Mouse (Mus musculus): Measurements from ENCODE around the gene Stpg3. TPM values are rescaled to one million over a fixed set of nuclear protein-coding genes. Genes with fewer than 3 reads are reported as not detected.
A peak's percentile ranks its signal among the peaks of the same experiment; 100 is the strongest.

Stpg3 gene
- polyA plus RNA-seq, 1 experiment from 2014 or later, result not detected

- ATAC-seq (no peak), DNase-seq (ENCODE audit: low spot score) (peak; percentile 73)
- Histone ChIP-seq H3K27ac (ENCODE audit: low read depth, low read length) (peak overlapping the region; percentile 84), H3K27me3 (replicated peaks; ENCODE audit: control insufficient read depth, insufficient read depth, low read length) (no peaks in the 10 kb centered on the region), H3K4me2 (ENCODE audit: low read length) (peak overlapping the region; percentile 74), H3K4me3 (ENCODE audit: low read depth, low read length) (peak overlapping the region; percentile 82), H3K9ac (ENCODE audit: low read length) (peak overlapping the region; percentile 81), H3K36me3 (ENCODE audit: control insufficient read depth, insufficient read depth, low read length) (peaks cover 5% of the 10 kb centered on the region; the same call in 1 of the 2 replicates), H3K4me1 (ENCODE audit: control insufficient read depth, insufficient read depth, low read length) (peaks cover 51% of the 10 kb centered on the region), H3K9me3 (replicated peaks; ENCODE audit: control insufficient read depth, low read length) (no peaks in the 10 kb centered on the region)
- WGBS, result under 1% methylated on average over 17 of the region's 17 CpGs
Observed at GRCm38 (mm10) chr2:25181891-25182397, 32.5 kb downstream of the Stpg3 start.

GRCm38 (mm10) chr2:25180973-25181890, 33.2 kb downstream of the Stpg3 start:
- Histone ChIP-seq H3K27me3 (replicated peaks; ENCODE audit: control insufficient read depth, insufficient read depth, low read length) (no peaks in the 10 kb centered on the region), H3K4me1 (ENCODE audit: control insufficient read depth, insufficient read depth, low read length) (peaks cover 58% of the 10 kb centered on the region), H3K36me3 (ENCODE audit: control insufficient read depth, insufficient read depth, low read length) (peaks cover 5% of the 10 kb centered on the region; the same call in 1 of the 2 replicates), H3K4me2 (ENCODE audit: low read length) (peak overlapping the region; percentile 74), H3K4me3 (ENCODE audit: low read depth, low read length) (peak overlapping the region; percentile 82), H3K9me3 (replicated peaks; ENCODE audit: control insufficient read depth, low read length) (no peaks in the 10 kb centered on the region), H3K9ac (ENCODE audit: low read length) (peak overlapping the region; percentile 81), H3K27ac (ENCODE audit: low read depth, low read length) (peak overlapping the region; percentile 84)
- peak; percentile 78 for DNase-seq (ENCODE audit: low spot score)
- under 1% methylated on average over 99 of the region's 100 CpGs for WGBS
- peak; percentile 24 for ATAC-seq

GRCm38 (mm10) chr2:25180478-25180903, 33.9 kb downstream of the Stpg3 start, which contains the start of gene Nrarp:
Gene Nrarp, plus strand, starts transcription at chr2:25180758.
- no peaks in the 10 kb centered on the region for H3K27me3 ChIP-seq (replicated peaks; ENCODE audit: control insufficient read depth, insufficient read depth, low read length)
- H3K36me3 ChIP-seq (ENCODE audit: control insufficient read depth, insufficient read depth, low read length), result peaks cover 5% of the 10 kb centered on the region; the same call in 1 of the 2 replicates
- H3K27ac ChIP-seq (ENCODE audit: low read depth, low read length), result peak within 1 kb of the TSS; percentile 84
- ATAC-seq, result peak; percentile 86
- no peaks in the 10 kb centered on the region for H3K9me3 ChIP-seq (replicated peaks; ENCODE audit: control insufficient read depth, low read length)
- H3K4me3 ChIP-seq (ENCODE audit: low read depth, low read length), result peak within 1 kb of the TSS; percentile 82
- under 1% methylated on average over 33 of the region's 35 CpGs for WGBS
- peak within 1 kb of the TSS; percentile 74 for H3K4me2 ChIP-seq (ENCODE audit: low read length)
- peak; percentile 97 for DNase-seq (ENCODE audit: low spot score)
- peak within 1 kb of the TSS; percentile 81 for H3K9ac ChIP-seq (ENCODE audit: low read length)
- H3K4me1 ChIP-seq (ENCODE audit: control insufficient read depth, insufficient read depth, low read length), result peaks cover 62% of the 10 kb centered on the region

GRCm38 (mm10) chr2:25179566-25180217, 34.7 kb downstream of the Stpg3 start:
- Histone ChIP-seq H3K4me3 (ENCODE audit: low read depth, low read length) (peak overlapping the region; percentile 82), H3K9ac (ENCODE audit: low read length) (peak overlapping the region; percentile 47; the same call in 1 of the 2 replicates), H3K27me3 (replicated peaks; ENCODE audit: control insufficient read depth, insufficient read depth, low read length) (no peaks in the 10 kb centered on the region), H3K9me3 (replicated peaks; ENCODE audit: control insufficient read depth, low read length) (no peaks in the 10 kb centered on the region), H3K4me1 (ENCODE audit: control insufficient read depth, insufficient read depth, low read length) (peaks cover 55% of the 10 kb centered on the region), H3K27ac (ENCODE audit: low read depth, low read length) (peak overlapping the region; percentile 78), H3K36me3 (ENCODE audit: control insufficient read depth, insufficient read depth, low read length) (peaks cover 3% of the 10 kb centered on the region; the same call in 1 of the 2 replicates), H3K4me2 (ENCODE audit: low read length) (peak overlapping the region; percentile 74)
- WGBS, result 30% methylated on average over 15 of the region's 15 CpGs
- ATAC-seq (no peak), DNase-seq (ENCODE audit: low spot score) (no peak)

GRCm38 (mm10) chr2:25178285-25178972, 36.0 kb downstream of the Stpg3 start:
- Histone ChIP-seq H3K9me3 (replicated peaks; ENCODE audit: control insufficient read depth, low read length) (no peaks in the 10 kb centered on the region), H3K4me3 (ENCODE audit: low read depth, low read length) (no peak overlapping the region), H3K9ac (ENCODE audit: low read length) (peak overlapping the region; percentile 32), H3K27me3 (replicated peaks; ENCODE audit: control insufficient read depth, insufficient read depth, low read length) (no peaks in the 10 kb centered on the region), H3K27ac (ENCODE audit: low read depth, low read length) (peak overlapping the region; percentile 75), H3K4me2 (ENCODE audit: low read length) (peak overlapping the region; percentile 29), H3K36me3 (ENCODE audit: control insufficient read depth, insufficient read depth, low read length) (no peaks in the 10 kb centered on the region), H3K4me1 (ENCODE audit: control insufficient read depth, insufficient read depth, low read length) (peaks cover 51% of the 10 kb centered on the region)
- ATAC-seq, result 0 out of 2 replicates have a peak, but pooled peaks have one; percentile 9
- DNase-seq (ENCODE audit: low spot score), result peak; percentile 65
- 14% methylated on average over 10 of the region's 10 CpGs for WGBS

- no peaks in the 10 kb centered on the region for H3K9me3 ChIP-seq (replicated peaks; ENCODE audit: control insufficient read depth, low read length)
- H3K4me3 ChIP-seq (ENCODE audit: low read depth, low read length), result no peak overlapping the region
- no peaks in the 10 kb centered on the region for H3K27me3 ChIP-seq (replicated peaks; ENCODE audit: control insufficient read depth, insufficient read depth, low read length)
- ATAC-seq (peak; percentile 19), DNase-seq (ENCODE audit: low spot score) (peak; percentile 81)
- H3K4me2 ChIP-seq (ENCODE audit: low read length), result peak overlapping the region; percentile 29
- 4% methylated on average over 5 of the region's 6 CpGs for WGBS
- H3K9ac ChIP-seq (ENCODE audit: low read length), result peak overlapping the region; percentile 32
- H3K4me1 ChIP-seq (ENCODE audit: control insufficient read depth, insufficient read depth, low read length), result peaks cover 43% of the 10 kb centered on the region
- H3K27ac ChIP-seq (ENCODE audit: low read depth, low read length), result peak overlapping the region; percentile 75
- no peaks in the 10 kb centered on the region for H3K36me3 ChIP-seq (ENCODE audit: control insufficient read depth, insufficient read depth, low read length)
Observed at GRCm38 (mm10) chr2:25177685-25178084, 36.8 kb downstream of the Stpg3 start.

GRCm38 (mm10) chr2:25177076-25177475, 37.4 kb downstream of the Stpg3 start:
- H3K4me3 ChIP-seq (ENCODE audit: low read depth, low read length), result no peak overlapping the region
- DNase-seq (ENCODE audit: low spot score) (no peak), ATAC-seq (no peak)
- peak overlapping the region; percentile 26; the same call in 1 of the 2 replicates for H3K9ac ChIP-seq (ENCODE audit: low read length)
- 24% methylated on average over 4 of the region's 4 CpGs for WGBS
- peak overlapping the region; percentile 29 for H3K4me2 ChIP-seq (ENCODE audit: low read length)
- H3K36me3 ChIP-seq (ENCODE audit: control insufficient read depth, insufficient read depth, low read length), result no peaks in the 10 kb centered on the region
- H3K4me1 ChIP-seq (ENCODE audit: control insufficient read depth, insufficient read depth, low read length), result peaks cover 41% of the 10 kb centered on the region
- no peaks in the 10 kb centered on the region for H3K9me3 ChIP-seq (replicated peaks; ENCODE audit: control insufficient read depth, low read length)
- no peaks in the 10 kb centered on the region for H3K27me3 ChIP-seq (replicated peaks; ENCODE audit: control insufficient read depth, insufficient read depth, low read length)
- H3K27ac ChIP-seq (ENCODE audit: low read depth, low read length), result peak overlapping the region; percentile 75

- no peak overlapping the region for H3K4me3 ChIP-seq (ENCODE audit: low read depth, low read length)
- WGBS, result 72% methylated on average over 6 of the region's 6 CpGs
- peak overlapping the region; percentile 29 for H3K4me2 ChIP-seq (ENCODE audit: low read length)
- peaks cover 41% of the 10 kb centered on the region for H3K4me1 ChIP-seq (ENCODE audit: control insufficient read depth, insufficient read depth, low read length)
- DNase-seq (ENCODE audit: low spot score) (no peak), ATAC-seq (no peak)
- H3K27me3 ChIP-seq (replicated peaks; ENCODE audit: control insufficient read depth, insufficient read depth, low read length), result no peaks in the 10 kb centered on the region
- H3K36me3 ChIP-seq (ENCODE audit: control insufficient read depth, insufficient read depth, low read length), result no peaks in the 10 kb centered on the region
- H3K9me3 ChIP-seq (replicated peaks; ENCODE audit: control insufficient read depth, low read length), result no peaks in the 10 kb centered on the region
- no peak overlapping the region for H3K9ac ChIP-seq (ENCODE audit: low read length)
- H3K27ac ChIP-seq (ENCODE audit: low read depth, low read length), result peak overlapping the region; percentile 75; the same call in 1 of the 2 replicates
Observed at GRCm38 (mm10) chr2:25176573-25176972, 37.9 kb downstream of the Stpg3 start.

Data from forebrain, embryonic 14.5 days (tissue).